Mouse (Mus musculus) heart, postnatal 4 days (tissue): ENCODE data around the gene Glipr2. TPM values are rescaled to one million over a fixed set of nuclear protein-coding genes. Genes with fewer than 3 reads are reported as not detected.

Experiments used
- DNase-seq: peaks from one replicate; pipeline ENCODE4 v3.0.0; 2021
- total RNA-seq, 2 experiments: library from RNA; stranded (reverse); gene quantifications; 2 replicates each; pipeline ENCODE4 v1.2.3; 2021

Glipr2 gene
- total RNA-seq, 2 experiments from 2014 or later, result 31.0 to 32.9 TPM

- no peak for DNase-seq
These were observed 13.5 kb downstream of the Glipr2 start for GRCm38 (mm10) chr4:43970393-43971330.

DNA sequence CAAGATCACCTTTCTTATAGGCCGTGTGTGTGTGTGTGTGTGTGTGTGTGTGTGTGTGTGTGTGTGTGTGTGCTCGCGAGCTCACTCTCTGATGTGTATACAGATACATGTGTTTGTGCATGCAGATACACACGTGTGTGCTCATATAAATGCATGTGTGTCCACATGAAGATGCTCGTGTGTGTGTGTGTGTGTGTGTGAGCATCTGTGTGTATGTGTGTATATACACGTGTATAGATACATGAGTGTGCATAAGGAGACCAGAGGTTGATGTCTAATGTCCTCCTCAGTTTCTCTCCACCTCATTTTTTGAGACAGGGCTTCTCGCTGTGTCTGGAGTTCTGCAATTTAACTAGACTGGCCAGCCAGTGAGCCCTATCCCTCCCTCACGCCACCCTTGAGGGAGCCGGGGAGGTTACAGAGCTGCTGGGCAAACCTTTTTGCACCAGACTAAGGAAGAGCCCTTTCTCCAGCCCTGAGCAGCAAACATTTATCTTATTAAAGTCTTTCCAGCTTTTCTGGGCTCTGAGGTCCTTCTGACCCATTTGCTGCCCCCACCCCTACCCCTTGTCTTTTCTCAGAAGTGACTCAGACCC lies 14.4 kb downstream of the Glipr2 start:
- no peak for DNase-seq

- DNase-seq, result peak; percentile 68
These were observed 15.0 kb downstream of the Glipr2 start for GRCm38 (mm10) chr4:43972137-43972591.

DNA sequence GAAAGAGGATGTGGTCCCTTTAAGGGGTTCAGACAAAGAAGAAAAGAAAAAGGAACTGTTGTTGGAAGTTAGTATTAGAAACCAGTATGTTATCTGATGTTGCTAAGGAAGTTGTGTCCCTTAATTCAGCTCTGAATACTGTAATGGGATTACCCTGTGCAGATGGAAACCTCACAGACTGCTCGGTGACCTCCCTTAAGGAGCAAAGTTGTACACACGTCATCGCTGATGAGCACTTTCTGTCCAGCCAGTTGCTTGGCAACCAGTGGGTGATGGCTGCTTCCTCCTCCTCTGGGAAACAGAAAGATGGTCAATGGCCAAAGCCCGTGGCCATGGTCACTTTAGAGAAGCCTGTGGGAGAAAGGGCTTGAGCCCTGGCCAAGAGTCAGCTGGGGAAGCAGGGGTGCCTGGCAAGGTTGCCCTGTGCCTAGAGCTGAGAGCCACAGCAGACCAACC lies 16.4 kb downstream of the Glipr2 start:
- DNase-seq, result peak; percentile 73

- DNase-seq, result no peak
These were observed 17.9 kb downstream of the Glipr2 start for GRCm38 (mm10) chr4:43974914-43975616.

GRCm38 (mm10) chr4:43976223-43976740 lies 19.1 kb downstream of the Glipr2 start:
- no peak for DNase-seq

GRCm38 (mm10) chr4:43978521-43979443 lies 21.6 kb downstream of the Glipr2 start:
- peak; percentile 70 for DNase-seq

- peak; percentile 64 for DNase-seq
These were observed 22.5 kb downstream of the Glipr2 start for GRCm38 (mm10) chr4:43979746-43980145.

- no peak for DNase-seq
These were observed 23.0 kb downstream of the Glipr2 start for GRCm38 (mm10) chr4:43980236-43980635.

DNA sequence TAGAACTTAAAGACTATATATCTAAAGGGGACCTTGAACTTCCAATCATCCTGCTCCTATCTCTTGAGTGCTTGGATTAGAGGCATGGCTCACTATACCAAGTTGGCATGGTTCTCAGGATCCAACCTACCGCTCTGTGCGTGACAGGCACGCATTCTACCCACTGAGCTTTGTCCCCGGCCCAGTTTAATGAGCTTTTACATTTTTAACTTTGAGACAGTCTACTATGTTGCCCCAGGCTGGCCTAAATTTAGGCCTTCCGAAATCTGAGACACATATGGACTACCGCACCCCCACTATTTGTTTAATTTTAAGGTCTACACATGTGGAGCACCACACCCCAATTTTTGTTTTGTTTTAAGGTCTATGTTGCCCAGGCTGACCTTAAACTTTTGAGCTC lies 23.6 kb downstream of the Glipr2 start:
- DNase-seq, result no peak

DNA sequence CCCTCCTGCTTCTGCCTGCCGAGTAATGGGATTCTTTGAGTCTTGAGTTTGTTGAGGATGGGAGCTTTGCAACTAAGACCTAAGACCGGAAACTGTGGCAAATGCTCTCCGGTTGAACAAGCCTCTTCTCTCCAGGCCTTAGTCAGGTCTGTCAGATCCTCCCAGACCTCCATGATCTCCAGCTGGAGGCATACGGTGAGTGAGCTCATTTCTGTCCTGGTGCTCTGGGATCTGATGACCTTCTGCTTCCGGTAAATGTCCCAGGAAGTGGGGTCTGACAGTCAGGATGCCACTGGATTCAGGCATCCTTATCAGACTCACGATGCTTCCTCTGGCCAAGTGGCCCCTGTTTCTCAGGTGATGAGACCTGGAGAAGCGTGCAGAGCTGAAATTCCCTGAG lies 24.1 kb downstream of the Glipr2 start:
- no peak for DNase-seq

- DNase-seq, result peak; percentile 98
These were observed 25.0 kb downstream of the Glipr2 start for GRCm38 (mm10) chr4:43982053-43982732.

GRCm38 (mm10) chr4:43983181-43983580 lies 26.0 kb downstream of the Glipr2 start, which contains the start of gene Ccin:
Gene Ccin, plus strand, starts transcription at chr4:43983483.
- DNase-seq, result no peak

DNA sequence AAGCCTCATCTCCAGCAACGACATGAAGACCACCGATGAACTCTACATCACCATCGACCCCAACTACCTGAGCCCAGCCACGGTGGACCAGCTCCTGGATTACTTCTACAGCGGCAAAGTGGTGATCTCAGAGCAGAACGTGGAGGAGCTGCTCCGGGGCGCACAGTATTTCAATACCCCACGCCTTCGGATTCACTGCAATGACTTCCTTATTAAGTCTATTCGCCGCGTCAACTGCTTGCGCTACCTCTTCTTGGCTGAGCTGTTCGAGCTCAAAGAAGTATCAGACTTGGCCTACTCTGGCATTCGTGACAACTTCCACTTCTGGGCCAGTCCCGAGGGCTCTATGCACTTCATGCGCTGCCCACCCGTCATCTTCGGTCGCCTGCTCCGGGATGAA lies 26.6 kb downstream of the Glipr2 start:
- no peak for DNase-seq

DNA sequence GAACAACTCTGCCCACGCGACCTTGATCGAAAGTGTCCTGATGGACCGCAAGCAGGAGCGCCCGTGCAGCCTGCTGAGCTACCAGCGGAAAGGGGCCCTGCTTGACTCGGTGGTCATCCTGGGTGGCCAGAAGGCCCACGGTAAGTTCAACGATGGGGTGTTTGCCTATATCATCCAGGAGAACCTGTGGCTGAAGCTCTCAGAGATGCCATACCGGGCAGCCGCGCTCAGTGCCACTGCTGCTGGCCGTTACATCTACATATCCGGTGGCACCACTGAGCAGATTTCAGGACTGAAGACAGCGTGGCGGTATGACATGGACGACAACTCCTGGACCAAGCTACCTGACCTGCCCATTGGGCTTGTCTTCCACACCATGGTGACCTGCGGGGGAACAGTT lies 27.1 kb downstream of the Glipr2 start:
- no peak for DNase-seq

- DNase-seq, result no peak
These were observed 31.8 kb downstream of the Glipr2 start for GRCm38 (mm10) chr4:43988976-43989375.

DNA sequence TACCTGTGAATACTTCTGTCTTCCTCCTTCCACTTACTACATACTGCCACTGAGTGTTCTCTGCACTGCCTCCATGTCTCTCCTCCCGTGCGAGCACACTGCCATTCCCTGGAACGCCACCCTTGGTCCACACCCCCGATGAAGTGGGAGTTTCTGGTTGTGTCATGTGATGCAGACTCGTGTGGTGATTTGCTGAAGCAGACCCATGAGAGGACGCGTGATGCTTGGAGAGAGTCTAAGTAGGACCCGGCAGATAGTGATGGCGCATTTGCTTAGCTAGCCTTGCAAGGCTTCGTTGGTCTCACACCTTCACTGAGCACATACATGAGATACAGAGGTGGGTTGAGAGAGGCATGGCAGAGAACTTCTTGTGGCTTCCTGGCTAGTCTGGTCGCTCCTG lies 35.9 kb downstream of the Glipr2 start:
- no peak for DNase-seq

DNA sequence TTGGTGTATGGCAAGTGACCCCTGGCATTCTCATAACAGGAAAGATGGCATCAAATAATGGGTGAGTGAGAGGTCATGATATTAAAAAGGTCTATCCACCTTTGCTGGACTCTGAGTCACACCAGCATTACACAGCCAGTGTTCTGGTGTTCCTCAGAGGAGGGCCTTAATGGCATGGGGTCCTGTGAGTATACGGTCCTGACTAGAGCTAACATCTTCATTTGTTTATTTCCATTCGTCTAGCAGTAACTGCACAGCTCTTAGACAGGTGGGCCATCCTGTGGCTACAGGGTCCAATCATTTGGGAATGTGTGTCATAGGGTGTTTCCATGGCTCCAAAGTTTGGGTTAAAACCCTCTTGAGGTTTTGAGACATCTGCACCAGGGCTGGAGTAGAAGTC lies 37.1 kb downstream of the Glipr2 start:
- no peak for DNase-seq

DNA sequence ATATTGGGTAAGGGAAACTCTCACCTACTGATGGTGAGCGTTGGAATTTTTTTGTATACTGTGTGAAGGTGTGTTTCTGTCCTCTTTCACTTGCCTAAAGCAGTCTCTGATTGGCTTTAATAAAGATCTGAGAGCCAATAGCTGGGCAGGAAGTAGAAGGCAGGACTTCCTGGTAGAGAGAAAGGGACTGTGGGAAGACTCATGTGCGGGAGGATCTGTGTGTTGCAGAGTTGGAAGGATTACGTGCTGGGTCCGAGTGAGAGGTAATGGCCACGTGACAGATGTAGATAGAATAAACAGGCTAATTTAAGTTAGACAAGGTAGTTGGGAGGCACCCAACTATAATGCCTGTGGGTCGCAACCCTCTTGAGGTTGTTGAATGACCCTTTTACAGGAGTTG lies 46.4 kb downstream of the Glipr2 start:
- no peak for DNase-seq

DNA sequence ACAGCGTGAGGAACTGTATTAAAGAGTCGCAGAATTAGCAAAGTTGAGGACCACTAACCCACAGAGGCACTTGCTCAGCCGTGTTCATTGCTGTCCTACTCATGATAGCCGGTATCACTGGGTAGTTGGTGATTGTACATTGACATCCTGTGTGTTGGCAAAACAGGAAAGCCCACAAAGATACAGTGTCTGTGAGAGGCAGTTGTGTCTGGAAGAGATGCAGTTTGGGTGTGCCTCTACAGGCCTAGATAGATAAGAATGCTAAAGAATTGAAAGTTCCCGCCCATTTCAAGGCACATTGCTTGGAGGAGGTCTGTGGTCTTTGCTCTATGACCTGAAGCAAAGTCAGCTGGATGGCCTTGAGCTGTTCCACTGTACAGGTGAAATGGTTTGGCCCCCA lies 46.9 kb downstream of the Glipr2 start, which contains the start of gene Clta:
Clta (plus strand) TSS at position 327 of the 400 bp plus-strand sequence.
- no peak for DNase-seq
